In genomic region chr11:43967764-43968163, GRCm38 (mm10) we compare ENCODE assay signal across 29 mouse cellular contexts.
"Had no signal": no experiment of that assay in that cellular context is flagged by ENCODE, and none has a peak within 500 bp of the region (broad histone marks: within the 10 kb centered on the region; RNA-seq: fewer than 3 reads in every experiment).

No protein-coding gene starts in this region.

- H3K4me2 ChIP-seq: embryonic facial prominence, embryonic 12.5 days; embryonic facial prominence, embryonic 13.5 days; embryonic facial prominence, embryonic 15.5 days; forebrain, embryonic 12.5 days; forebrain, embryonic 13.5 days; forebrain, embryonic 15.5 days had no signal

- H3K36me3 ChIP-seq: embryonic facial prominence, embryonic 10.5 days; embryonic facial prominence, embryonic 12.5 days; embryonic facial prominence, embryonic 13.5 days; embryonic facial prominence, embryonic 15.5 days; forebrain, embryonic 10.5 days; forebrain, embryonic 12.5 days; forebrain, embryonic 15.5 days had no signal

- H3K4me1 ChIP-seq: embryonic facial prominence, embryonic 10.5 days; embryonic facial prominence, embryonic 12.5 days; embryonic facial prominence, embryonic 13.5 days; embryonic facial prominence, embryonic 15.5 days; forebrain, embryonic 10.5 days; forebrain, embryonic 12.5 days; forebrain, embryonic 13.5 days; forebrain, embryonic 15.5 days had no signal

- H3K27ac ChIP-seq: embryonic facial prominence, embryonic 10.5 days; embryonic facial prominence, embryonic 12.5 days; embryonic facial prominence, embryonic 13.5 days; embryonic facial prominence, embryonic 15.5 days; forebrain, embryonic 10.5 days; forebrain, embryonic 12.5 days; forebrain, embryonic 13.5 days; forebrain, embryonic 15.5 days; gastrocnemius, adult 2 months; heart, adult 2 months had no signal

- H3K27me3 ChIP-seq: embryonic facial prominence, embryonic 12.5 days; embryonic facial prominence, embryonic 13.5 days; embryonic facial prominence, embryonic 15.5 days; forebrain, embryonic 12.5 days; forebrain, embryonic 13.5 days; forebrain, embryonic 15.5 days had no signal

- H3K4me3 ChIP-seq: embryonic facial prominence, embryonic 10.5 days; embryonic facial prominence, embryonic 12.5 days; embryonic facial prominence, embryonic 13.5 days; embryonic facial prominence, embryonic 15.5 days; erythroblast, embryonic 14.5 days; forebrain, embryonic 10.5 days; forebrain, embryonic 12.5 days; forebrain, embryonic 13.5 days; forebrain, embryonic 15.5 days; gastrocnemius, adult 2 months; heart, adult 2 months had no signal

- H3K9ac ChIP-seq: embryonic facial prominence, embryonic 12.5 days; embryonic facial prominence, embryonic 13.5 days; embryonic facial prominence, embryonic 15.5 days; forebrain, embryonic 12.5 days; forebrain, embryonic 13.5 days; forebrain, embryonic 15.5 days; forebrain, postnatal 0 days had no signal

- H3K9me3 ChIP-seq: embryonic facial prominence, embryonic 10.5 days; embryonic facial prominence, embryonic 12.5 days; embryonic facial prominence, embryonic 13.5 days; embryonic facial prominence, embryonic 15.5 days; forebrain, embryonic 10.5 days; forebrain, embryonic 12.5 days; forebrain, embryonic 13.5 days; forebrain, embryonic 15.5 days had no signal

- ATAC-seq: forebrain, embryonic 13.5 days; forebrain, embryonic 14.5 days; forebrain, embryonic 15.5 days; forebrain, embryonic 16.5 days; forebrain, postnatal 0 days had no signal

- DNase-seq: cerebellum, adult 2 months; cerebellum, adult 8-10 months; cerebellum, adult 9-10 months; cerebellum, adult 9-11 months; cerebellum, postnatal 10 days; cerebellum, postnatal 14 days; cerebellum, postnatal 25 days; cerebellum, postnatal 36 days; embryo, embryonic 11 days; forebrain, postnatal 0 days; gastrocnemius, adult 2 months; gastrocnemius, postnatal 10 days; gastrocnemius, postnatal 14 days; gastrocnemius, postnatal 25 days; gastrocnemius, postnatal 36 days; heart, adult 11 months; heart, adult 18-20 months; heart, adult 2 months had no signal
